Mouse (Mus musculus): ENCODE data around the gene Zfp618.

The Zfp618 gene

GRCm38 (mm10) chr4:62965497-62966302 is at the start of gene Zfp618:
TSS of gene Zfp618 (plus strand) at chr4:62965573.
- DNase-seq (ENCODE audit: extremely low read depth, insufficient read length, low spot score): no peak

- DNase-seq (ENCODE audit: extremely low read depth, insufficient read length, low spot score): no peak
Observed at GRCm38 (mm10) chr4:62917056-62917455, 48.3 kb upstream of the Zfp618 start.

GRCm38 (mm10) chr4:62933798-62934197 is 31.6 kb upstream of the Zfp618 start:
- DNase-seq (ENCODE audit: extremely low read depth, insufficient read length, low spot score): no peak

GRCm38 (mm10) chr4:62935589-62936218 is 29.7 kb upstream of the Zfp618 start:
- DNase-seq (ENCODE audit: extremely low read depth, insufficient read length, low spot score): no peak

- DNase-seq (ENCODE audit: extremely low read depth, insufficient read length, low spot score): no peak
Observed at GRCm38 (mm10) chr4:62941961-62942892, 23.1 kb upstream of the Zfp618 start.

GRCm38 (mm10) chr4:62944326-62944879 is 21.0 kb upstream of the Zfp618 start:
- no peak for DNase-seq (ENCODE audit: extremely low read depth, insufficient read length, low spot score)

GRCm38 (mm10) chr4:62963806-62964205 is 1.6 kb upstream of the Zfp618 start:
- no peak for DNase-seq (ENCODE audit: extremely low read depth, insufficient read length, low spot score)

GRCm38 (mm10) chr4:62964844-62965496 is 403 bp upstream of the Zfp618 start:
- no peak for DNase-seq (ENCODE audit: extremely low read depth, insufficient read length, low spot score)

- no peak for DNase-seq (ENCODE audit: extremely low read depth, insufficient read length, low spot score)
Observed at GRCm38 (mm10) chr4:62969526-62969925, 4.2 kb downstream of the Zfp618 start.

GRCm38 (mm10) chr4:62971991-62972390 is 6.6 kb downstream of the Zfp618 start:
- DNase-seq (ENCODE audit: extremely low read depth, insufficient read length, low spot score): no peak

- no peak for DNase-seq (ENCODE audit: extremely low read depth, insufficient read length, low spot score)
Observed at GRCm38 (mm10) chr4:62973086-62973485, 7.7 kb downstream of the Zfp618 start.

GRCm38 (mm10) chr4:62974901-62975300 is 9.5 kb downstream of the Zfp618 start:
- DNase-seq (ENCODE audit: extremely low read depth, insufficient read length, low spot score): no peak

- no peak for DNase-seq (ENCODE audit: extremely low read depth, insufficient read length, low spot score)
Observed at GRCm38 (mm10) chr4:62975541-62975940, 10.2 kb downstream of the Zfp618 start.

GRCm38 (mm10) chr4:62977454-62977853 is 12.1 kb downstream of the Zfp618 start:
- DNase-seq (ENCODE audit: extremely low read depth, insufficient read length, low spot score): no peak

GRCm38 (mm10) chr4:62978501-62978911 is 13.1 kb downstream of the Zfp618 start:
- DNase-seq (ENCODE audit: extremely low read depth, insufficient read length, low spot score): no peak

- no peak for DNase-seq (ENCODE audit: extremely low read depth, insufficient read length, low spot score)
Observed at GRCm38 (mm10) chr4:62981572-62981971, 16.2 kb downstream of the Zfp618 start.

GRCm38 (mm10) chr4:62983556-62983955 is 18.2 kb downstream of the Zfp618 start:
- no peak for DNase-seq (ENCODE audit: extremely low read depth, insufficient read length, low spot score)

- DNase-seq (ENCODE audit: extremely low read depth, insufficient read length, low spot score): no peak
Observed at GRCm38 (mm10) chr4:62991336-62991735, 26.0 kb downstream of the Zfp618 start.

GRCm38 (mm10) chr4:62993190-62993589 is 27.8 kb downstream of the Zfp618 start:
- no peak for DNase-seq (ENCODE audit: extremely low read depth, insufficient read length, low spot score)

- DNase-seq (ENCODE audit: extremely low read depth, insufficient read length, low spot score): no peak
Observed at GRCm38 (mm10) chr4:62997606-62998005, 32.2 kb downstream of the Zfp618 start.

All from 3134 (cell line).